Mouse (Mus musculus) forebrain, postnatal 0 days (tissue): ENCODE data around the gene Lrrc55. TPM values are rescaled to one million over a fixed set of nuclear protein-coding genes. Genes with fewer than 3 reads are reported as not detected.

Source experiments
- ATAC-seq: fragments of 200-750 bp; cut with Nextera tagmentation; 2 replicates; pipeline ENCODE4 v1.8.0; 2017; ENCODE audit warnings: mild to moderate bottlenecking, moderate library complexity
- DNase-seq: peaks from one replicate; pipeline ENCODE4 v3.0.0-alpha.2; 2015
- H3K27ac ChIP-seq: fragments of 300-500 bp; sonication (generic); 2 replicates; pipeline ENCODE4 v1.5.1; 2014; ENCODE audit warnings: low read depth, mild to moderate bottlenecking, antibody characterized with exemption, low read length, moderate library complexity, mixed read lengths
- H3K27me3 ChIP-seq: fragments of 300-500 bp; sonication (generic); 2 replicates; pipeline ENCODE4 v1.6.1; 2014; ENCODE audit warnings: mild to moderate bottlenecking, low read length, mixed read lengths; ENCODE audit not compliant: insufficient read depth
- H3K36me3 ChIP-seq: fragments of 300-500 bp; sonication (generic); 2 replicates; pipeline ENCODE4 v1.6.1; 2014; ENCODE audit warnings: mild to moderate bottlenecking, moderate library complexity; ENCODE audit not compliant: insufficient read depth
- H3K4me1 ChIP-seq: fragments of 300-500 bp; sonication (generic); 2 replicates; pipeline ENCODE4 v1.6.1; 2014; ENCODE audit warnings: antibody characterized with exemption; ENCODE audit not compliant: insufficient read depth
- H3K4me2 ChIP-seq: fragments of 300-500 bp; sonication (generic); 2 replicates; pipeline ENCODE4 v1.6.1; 2014; ENCODE audit warnings: low read depth, mild to moderate bottlenecking, moderate library complexity
- H3K4me3 ChIP-seq: fragments of 300-500 bp; sonication (generic); 2 replicates; pipeline ENCODE4 v1.5.1; 2014; ENCODE audit warnings: low read depth, low read length, mixed read lengths
- H3K9ac ChIP-seq: fragments of 300-500 bp; sonication (generic); 2 replicates; pipeline ENCODE4 v1.6.1; 2014; ENCODE audit warnings: mild to moderate bottlenecking
- H3K9me3 ChIP-seq: fragments of 300-500 bp; sonication (generic); 2 replicates; pipeline ENCODE4 v1.6.1; 2016; ENCODE audit warnings: low read length
- CTCF ChIP-seq: sonication (generic); IDR thresholded peaks from 2 replicates; pipeline ENCODE4 v1.5.1; 2016; ENCODE audit warnings: antibody characterized with exemption, control low read depth, low read depth
- WGBS: fragments of 180-500 bp; shearing (Covaris S2); extraction: QIAGEN DNeasy Blood & Tissue Kit; methylation state at CpG from one replicate; pipeline ENCODE4 v1.1.7; 2014; 5-methylcytosine and 5-hydroxymethylcytosine counted together
- polyA plus RNA-seq: library from polyadenylated mRNA; unstranded; fragments of >200 nt; fragmentation: Nextera tagmentation; extraction: Ambion mirVana; gene quantifications from 2 replicates; pipeline ENCODE4 v1.2.1, GENCODE M21; 2015
- total RNA-seq: library from RNA; depleted of rRNA; stranded (reverse); fragments of >200 nt; gene quantifications from 2 replicates; pipeline ENCODE4 v1.2.3, GENCODE M21; 2014

The Lrrc55 gene
- total and polyA plus RNA-seq, 2 experiments from 2014 or later: 14.6 to 36.7 TPM

- no peaks in the 10 kb centered on the region for H3K36me3 ChIP-seq
- DNase-seq (no peak), ATAC-seq (peak; percentile 32)
- no peaks in the 10 kb centered on the region for H3K27me3 ChIP-seq
- H3K4me2 ChIP-seq: no peak overlapping the region
- no peaks in the 10 kb centered on the region for H3K9me3 ChIP-seq
- no peaks in the 10 kb centered on the region for H3K4me1 ChIP-seq
- no peak overlapping the region for H3K4me3 ChIP-seq
- H3K27ac ChIP-seq: no peak overlapping the region
- no peak for TF ChIP-seq CTCF
- WGBS: 59% methylated on average over 3 of the region's 3 CpGs
- no peak overlapping the region for H3K9ac ChIP-seq
These were observed 30.9 kb upstream of the Lrrc55 start for GRCm38 (mm10) chr2:85227816-85228335.

- H3K4me1 ChIP-seq: no peaks in the 10 kb centered on the region
- ATAC-seq: peak; percentile 51
- no peak for TF ChIP-seq CTCF
These were observed 27.5 kb upstream of the Lrrc55 start for GRCm38 (mm10) chr2:85224221-85225179.

GRCm38 (mm10) chr2:85216606-85217005 is 19.6 kb upstream of the Lrrc55 start:
- ATAC-seq: no peak

More at GRCm38 (mm10) chr2:85224221-85225179, 27.5 kb upstream of the Lrrc55 start:
- Histone ChIP-seq H3K36me3 (no peaks in the 10 kb centered on the region), H3K27me3 (no peaks in the 10 kb centered on the region), H3K27ac (no peak overlapping the region), H3K9ac (no peak overlapping the region), H3K4me3 (no peak overlapping the region), H3K4me2 (no peak overlapping the region), H3K9me3 (no peaks in the 10 kb centered on the region)
- 47% methylated on average over 17 of the region's 17 CpGs for WGBS
- DNase-seq: no peak

GRCm38 (mm10) chr2:85213746-85214145 is 16.7 kb upstream of the Lrrc55 start:
- ATAC-seq: peak; percentile 97

More at GRCm38 (mm10) chr2:85216606-85217005, 19.6 kb upstream of the Lrrc55 start:
- no peak for DNase-seq
- Histone ChIP-seq H3K4me2 (no peak overlapping the region), H3K27ac (no peak overlapping the region), H3K27me3 (no peaks in the 10 kb centered on the region), H3K9me3 (no peaks in the 10 kb centered on the region), H3K4me3 (no peak overlapping the region), H3K9ac (no peak overlapping the region), H3K4me1 (no peaks in the 10 kb centered on the region), H3K36me3 (no peaks in the 10 kb centered on the region)
- no peak for TF ChIP-seq CTCF

GRCm38 (mm10) chr2:85209301-85209700 is 12.3 kb upstream of the Lrrc55 start:
- 63% methylated on average over 5 of the region's 5 CpGs for WGBS

More at GRCm38 (mm10) chr2:85213746-85214145, 16.7 kb upstream of the Lrrc55 start:
- no peak for TF ChIP-seq CTCF
- Histone ChIP-seq H3K36me3 (no peaks in the 10 kb centered on the region), H3K27ac (no peak overlapping the region), H3K4me1 (no peaks in the 10 kb centered on the region), H3K27me3 (no peaks in the 10 kb centered on the region), H3K4me3 (no peak overlapping the region), H3K4me2 (no peak overlapping the region), H3K9me3 (no peaks in the 10 kb centered on the region), H3K9ac (no peak overlapping the region)
- DNase-seq: peak; percentile 85
- 50% methylated on average over 2 of the region's 2 CpGs for WGBS

GRCm38 (mm10) chr2:85205170-85205569 is 8.2 kb upstream of the Lrrc55 start:
- Histone ChIP-seq H3K36me3 (no peaks in the 10 kb centered on the region), H3K27ac (peak overlapping the region; percentile 42; the same call in 1 of the 2 replicates), H3K4me1 (no peaks in the 10 kb centered on the region), H3K9me3 (no peaks in the 10 kb centered on the region), H3K9ac (no peak overlapping the region), H3K4me2 (no peak overlapping the region), H3K4me3 (no peak overlapping the region), H3K27me3 (no peaks in the 10 kb centered on the region)
- ATAC-seq (peak; percentile 82), DNase-seq (peak; percentile 43)
- no peak for TF ChIP-seq CTCF
- WGBS: 50% methylated on average over 8 of the region's 8 CpGs

More at GRCm38 (mm10) chr2:85209301-85209700, 12.3 kb upstream of the Lrrc55 start:
- ATAC-seq (no peak), DNase-seq (no peak)
- Histone ChIP-seq H3K27ac (no peak overlapping the region), H3K4me2 (no peak overlapping the region), H3K4me3 (no peak overlapping the region), H3K27me3 (no peaks in the 10 kb centered on the region), H3K36me3 (no peaks in the 10 kb centered on the region), H3K9me3 (no peaks in the 10 kb centered on the region), H3K4me1 (no peaks in the 10 kb centered on the region), H3K9ac (no peak overlapping the region)
- no peak for TF ChIP-seq CTCF
